Mouse (Mus musculus) left cerebral cortex, postnatal 4 days (tissue): ENCODE measurements at regions not wholly inside any gene's neighbourhood (a gene's known extent, or its start where the extent isn't known, plus 50 kb on each side); places are given as distances from the start of the nearest gene placed in this dataset.
A peak's percentile ranks its signal among the peaks of the same experiment; 100 is the strongest.

Experiments
- DNase-seq: peaks from one replicate; pipeline ENCODE4 v3.0.0-alpha.2; 2022
- intact Hi-C: fragments of 180-260 bp; cut with DNase I; formaldehyde crosslinking; loops from one replicate; pipeline ENCODE4 v1.15.1; 2025

DNA sequence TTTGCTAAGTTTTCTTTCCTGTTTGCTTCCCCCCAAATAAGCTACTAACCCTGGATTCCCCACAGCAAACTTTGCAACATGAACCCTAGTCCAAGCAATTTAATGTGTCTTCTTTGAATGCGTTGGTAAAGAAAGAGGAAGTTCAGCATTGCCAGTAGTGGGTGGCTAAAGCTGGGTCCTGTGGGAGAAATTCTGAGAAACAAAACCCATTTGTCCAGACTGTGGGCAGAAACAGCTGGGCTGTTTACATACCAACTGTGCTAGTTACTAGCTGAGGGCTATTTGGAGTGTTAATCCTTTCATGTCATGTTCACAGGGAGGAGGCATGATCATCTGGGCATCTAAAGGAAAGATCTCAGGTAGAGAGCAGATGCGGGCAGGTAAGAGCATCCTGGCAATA is 51.8 kb upstream of the 1190002N15Rik start:
- intact Hi-C loops, result no loop called here
- DNase-seq, result no peak

DNA sequence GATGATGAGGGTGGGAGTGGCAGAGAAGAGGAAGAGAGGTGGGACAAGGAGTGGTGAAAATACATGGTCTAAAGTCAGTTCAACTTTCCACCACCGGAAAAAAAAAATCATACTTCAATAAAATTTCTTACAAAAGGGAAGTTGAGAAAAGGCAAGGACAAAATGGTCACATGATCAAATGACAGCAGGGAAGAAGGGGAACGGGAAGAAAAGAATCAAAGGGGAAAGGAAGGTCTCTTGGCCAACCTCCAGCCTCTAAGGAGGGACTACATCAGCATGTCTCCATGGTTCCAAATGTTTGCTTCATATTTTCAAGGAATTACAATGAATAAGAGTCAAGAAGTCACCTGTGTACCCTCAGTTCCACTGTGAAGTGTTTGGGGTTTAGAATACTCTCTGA is 64.7 kb upstream of the Slc9a9 start:
- intact Hi-C loops, result no loop called here
- no peak for DNase-seq

DNA sequence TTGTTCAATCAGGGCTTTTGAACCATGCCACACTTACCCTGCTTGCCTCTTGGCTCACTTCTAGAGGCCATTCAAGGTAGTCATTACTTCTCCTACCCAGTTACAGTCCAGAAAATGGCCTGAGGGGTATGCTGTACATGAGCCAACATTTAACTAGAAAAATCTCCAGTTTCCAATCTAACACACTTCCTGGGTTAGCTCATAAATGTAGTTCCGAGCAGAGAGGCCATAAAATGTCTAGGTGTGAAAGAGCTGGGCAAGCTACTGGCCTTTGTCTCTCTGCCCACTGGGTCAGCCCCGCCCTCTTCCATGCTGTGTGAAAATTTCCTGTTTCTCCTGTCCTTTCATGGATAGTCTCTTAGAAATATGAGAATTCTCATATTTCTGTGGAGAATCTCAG is 63.3 kb upstream of the Slc9a9 start:
- intact Hi-C loops, result no loop called here
- no peak for DNase-seq

DNA sequence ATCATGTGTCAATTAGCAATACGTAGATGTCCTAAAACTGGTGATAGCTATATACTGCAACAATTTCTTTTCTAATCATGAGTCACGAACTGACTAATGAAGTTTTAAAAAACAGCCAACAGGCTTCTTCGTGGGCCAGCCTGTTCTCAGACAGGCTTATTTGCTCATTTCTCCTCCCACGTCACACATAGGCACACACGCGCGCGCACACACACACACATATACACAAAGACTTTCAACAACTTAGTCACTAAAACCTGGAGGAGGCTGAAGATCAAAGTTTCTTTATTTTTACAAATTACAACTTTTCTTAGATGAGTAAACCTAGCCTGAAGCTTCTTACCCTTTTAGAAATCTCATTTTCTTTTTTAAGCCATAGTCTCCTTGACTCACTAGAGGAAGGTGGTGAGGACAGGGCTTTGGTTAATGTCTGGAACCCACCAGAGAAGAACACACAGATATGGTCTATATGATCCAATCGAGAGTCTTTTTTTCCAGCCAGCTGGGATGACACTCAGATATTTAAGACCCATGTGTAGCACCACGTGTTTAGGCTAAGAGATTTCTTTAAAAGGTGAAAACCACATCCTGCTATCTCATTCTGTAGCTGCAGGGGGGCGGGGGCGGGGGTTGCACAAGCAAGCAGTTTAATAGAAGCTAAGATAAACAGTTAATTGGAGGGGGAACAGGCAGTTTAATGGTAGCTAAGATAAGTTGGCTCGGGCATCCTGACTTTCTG is 62.5 kb upstream of the Slc9a9 start:
- intact Hi-C loops, result no loop called here
- DNase-seq, result no peak

DNA sequence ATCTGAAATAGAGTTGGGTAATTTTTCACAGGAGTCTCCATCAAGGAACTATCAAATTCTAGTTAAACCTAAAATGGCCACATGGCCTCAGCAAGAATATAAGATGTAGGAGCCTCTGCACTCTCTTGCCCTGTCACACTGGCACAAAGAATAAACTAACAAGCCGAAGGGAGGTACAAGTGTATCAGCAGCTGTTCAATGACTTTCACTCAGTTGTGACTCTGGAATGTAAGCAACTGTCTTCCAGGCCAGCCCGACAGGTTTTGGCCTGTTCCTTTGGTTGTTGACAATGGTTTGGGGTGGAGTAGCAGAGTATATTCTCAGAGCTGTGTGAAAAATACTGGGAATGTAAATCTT is 62.0 kb upstream of the Slc9a9 start:
- intact Hi-C loops, result no loop called here
- DNase-seq, result no peak

DNA sequence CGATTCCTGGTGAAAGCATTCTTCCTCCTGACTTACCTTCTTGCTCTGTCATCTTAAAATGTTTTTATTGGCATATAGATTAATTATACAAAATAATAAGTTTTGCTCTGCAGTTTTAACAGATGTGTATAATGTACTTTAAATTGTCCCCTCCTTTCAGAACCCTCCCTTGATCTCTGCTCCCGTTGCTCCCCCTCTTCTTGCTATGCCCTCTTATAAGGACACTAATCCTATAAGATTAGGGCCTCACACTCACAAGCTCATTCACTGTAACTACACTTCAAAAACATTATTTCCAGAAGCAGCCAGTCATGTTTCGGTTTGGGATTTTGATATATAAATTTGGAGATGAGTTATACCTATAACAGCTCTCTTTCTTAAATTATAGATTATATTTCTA is 59.6 kb upstream of the Slc9a9 start:
- DNase-seq, result no peak
- intact Hi-C loops, result loop anchor here (5.0 kb wide), 1 partner anchor 73 kb away; the partner anchor contains the start of gene 1190002N15Rik

DNA sequence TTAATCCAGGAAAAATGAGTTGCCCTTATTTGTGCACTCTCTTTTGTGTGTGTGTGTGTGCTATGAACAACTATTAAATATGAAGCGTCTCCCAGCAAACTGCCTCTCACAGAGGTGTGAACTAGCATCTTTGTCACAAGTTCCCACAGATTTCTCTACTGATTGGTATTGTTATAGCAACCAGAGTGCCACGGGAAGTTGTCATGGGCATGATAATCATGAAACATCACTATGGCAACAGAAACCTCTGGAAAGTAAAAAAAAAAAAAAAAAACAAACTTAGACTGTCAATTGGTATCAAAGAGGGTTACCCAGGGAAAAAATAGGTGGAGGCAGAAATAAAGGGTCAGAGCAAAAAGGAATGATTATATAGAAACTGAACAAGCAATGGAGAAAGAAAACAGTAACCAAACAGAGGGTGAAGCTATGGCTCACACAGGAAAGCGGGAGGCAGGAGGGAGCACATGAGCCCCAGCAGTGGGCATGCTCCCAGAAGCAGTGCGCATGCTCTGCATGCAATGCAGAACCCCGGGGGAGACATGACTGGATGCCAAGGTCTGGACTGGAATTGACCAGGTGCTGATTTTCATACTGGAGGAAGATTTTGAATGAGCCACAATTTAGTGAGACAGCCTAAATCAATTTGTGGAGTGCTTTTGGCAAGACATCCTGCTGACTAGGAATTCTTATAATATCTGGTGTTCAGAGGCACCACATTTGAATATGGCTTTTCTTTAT is 58.9 kb upstream of the Slc9a9 start:
- peak; percentile 89 for DNase-seq
- intact Hi-C loops, result loop anchor here (5.0 kb wide), 1 partner anchor 73 kb away; the partner anchor contains the start of gene 1190002N15Rik

DNA sequence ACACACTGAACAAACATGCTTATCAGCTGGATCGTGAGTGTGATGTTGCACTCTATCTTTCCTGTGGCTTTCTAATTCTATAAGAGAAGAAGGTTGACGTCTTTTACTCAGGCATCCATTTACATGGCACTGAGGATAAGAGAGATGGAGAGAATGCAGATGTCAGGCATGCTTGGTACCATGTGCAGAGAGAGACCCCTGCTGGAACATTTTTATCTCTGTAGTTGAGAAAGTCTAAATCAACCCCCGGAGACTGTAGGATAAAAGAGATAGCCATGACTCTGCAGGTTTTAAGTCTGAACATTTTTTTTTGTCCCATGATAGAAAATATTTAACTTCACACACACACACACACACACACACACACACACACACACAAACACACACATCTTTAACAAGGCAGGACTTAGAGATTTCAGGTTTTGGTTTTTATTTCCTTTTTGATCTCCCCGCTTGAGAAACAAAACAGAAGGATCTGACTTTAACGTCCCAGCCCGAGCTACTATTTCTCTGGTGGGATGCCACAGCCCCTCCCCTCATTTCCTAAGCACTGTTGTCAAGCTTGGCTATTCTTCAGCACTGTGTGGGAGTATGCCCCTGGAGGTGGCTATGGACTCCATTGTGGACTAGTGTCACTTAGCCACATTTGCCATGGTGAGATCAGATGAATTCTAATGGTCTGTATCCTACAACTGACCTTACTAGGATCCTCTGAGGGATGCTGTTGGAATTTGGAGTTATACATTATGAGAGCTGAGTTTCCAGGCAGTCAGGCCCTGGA is 55.6 kb upstream of the Slc9a9 start:
- peak; percentile 19 for DNase-seq
- intact Hi-C loops, result loop anchor here (5.0 kb wide), 1 partner anchor 77 kb away; the partner anchor contains the start of gene 1190002N15Rik

DNA sequence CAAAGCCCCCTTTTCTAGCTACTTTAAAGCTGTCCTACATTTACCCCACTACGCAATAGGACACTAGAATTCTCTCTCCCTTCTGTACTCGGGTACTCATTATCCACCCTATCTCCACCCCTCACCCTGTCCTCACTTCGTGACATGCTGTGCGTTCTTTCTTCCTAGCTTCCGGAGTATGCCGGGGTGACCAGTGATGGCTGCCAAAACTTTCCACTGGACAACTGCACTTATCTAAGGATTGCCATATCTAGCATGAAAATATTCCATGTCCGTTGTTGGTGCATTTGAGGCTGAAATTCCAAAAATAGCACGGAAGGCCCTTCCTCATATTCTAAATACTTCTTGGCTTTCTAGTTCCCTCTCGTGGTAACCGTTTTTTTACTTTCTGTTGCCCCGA is 54.5 kb upstream of the Slc9a9 start:
- intact Hi-C loops, result no loop called here
- no peak for DNase-seq

DNA sequence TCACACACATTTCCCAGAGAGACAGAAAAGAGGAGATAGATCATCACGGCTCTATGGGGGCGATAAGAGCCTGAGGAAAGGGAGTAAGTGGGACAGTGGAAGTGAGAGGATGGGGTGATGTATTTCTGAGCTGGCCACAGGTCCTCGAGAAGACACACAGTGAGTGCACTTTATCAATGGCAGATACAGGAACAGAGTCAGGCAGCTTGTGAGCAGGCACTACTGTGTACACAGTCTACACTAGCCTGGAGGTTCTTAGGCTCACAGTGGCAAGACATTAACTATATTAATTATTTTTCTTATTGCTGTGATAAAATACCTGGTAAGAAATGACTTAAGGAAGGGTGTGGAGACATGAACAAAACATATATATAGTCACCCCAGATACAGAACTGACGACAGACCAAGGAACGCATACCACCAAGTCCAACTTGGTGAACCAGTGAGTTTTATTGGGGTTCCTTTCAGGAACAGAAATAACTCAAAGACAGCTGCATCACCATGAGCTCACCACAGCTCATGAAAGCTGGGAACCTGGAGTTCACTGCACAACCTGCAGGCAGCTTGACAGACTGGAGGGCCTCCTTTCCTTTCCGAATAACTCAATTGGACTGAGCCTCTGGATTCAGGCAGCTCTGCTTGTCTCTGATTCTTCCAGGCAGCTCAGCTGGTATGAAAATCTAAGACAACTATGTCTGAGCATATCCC is 51.5 kb upstream of the Slc9a9 start:
- intact Hi-C loops, result no loop called here
- no peak for DNase-seq
